Mouse (Mus musculus): ENCODE measurements around the gene BC005624.

Gene BC005624

DNA sequence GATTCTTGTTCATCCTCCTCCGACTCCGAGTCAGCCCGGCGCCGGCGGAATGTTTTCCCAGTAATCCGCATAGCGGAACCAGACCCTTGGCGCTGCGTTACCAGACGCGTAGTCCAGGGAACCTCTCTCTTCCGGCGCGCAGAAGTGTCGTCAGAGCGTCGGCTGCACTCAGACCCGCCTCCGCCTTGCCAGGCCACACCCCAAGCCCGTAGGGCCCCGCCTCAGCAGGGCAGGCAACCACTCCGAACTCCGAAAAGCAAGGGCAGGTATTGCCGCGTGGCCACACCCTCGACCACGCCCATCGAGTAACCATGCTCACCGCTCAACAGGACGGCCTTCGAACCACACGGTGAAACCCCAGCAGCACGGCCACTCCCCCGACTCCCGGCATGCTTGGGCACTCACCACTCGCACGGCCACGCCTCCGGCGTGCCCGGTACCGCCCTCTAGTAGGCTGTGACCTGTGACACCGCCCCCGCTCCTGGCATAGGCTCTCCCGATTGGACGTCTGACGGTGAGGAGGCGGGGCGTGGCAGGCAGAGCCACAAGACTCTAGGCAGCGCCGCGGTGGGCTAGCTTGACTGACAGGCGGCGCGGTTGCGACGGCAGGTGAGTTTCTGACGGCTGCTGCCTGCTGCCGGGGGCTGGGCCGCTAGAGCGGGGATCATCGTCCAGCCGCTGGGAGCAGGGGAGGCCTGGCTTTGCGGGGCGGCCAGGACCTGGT, at the start of gene BC005624, which contains the start of gene Usp20:
Gene BC005624, minus strand, starts transcription at position 412 of the 724 bp plus-strand sequence.
Gene Usp20, plus strand, starts transcription at position 490 of the 724 bp plus-strand sequence.
- peak; percentile 99 to 100 for DNase-seq

DNA sequence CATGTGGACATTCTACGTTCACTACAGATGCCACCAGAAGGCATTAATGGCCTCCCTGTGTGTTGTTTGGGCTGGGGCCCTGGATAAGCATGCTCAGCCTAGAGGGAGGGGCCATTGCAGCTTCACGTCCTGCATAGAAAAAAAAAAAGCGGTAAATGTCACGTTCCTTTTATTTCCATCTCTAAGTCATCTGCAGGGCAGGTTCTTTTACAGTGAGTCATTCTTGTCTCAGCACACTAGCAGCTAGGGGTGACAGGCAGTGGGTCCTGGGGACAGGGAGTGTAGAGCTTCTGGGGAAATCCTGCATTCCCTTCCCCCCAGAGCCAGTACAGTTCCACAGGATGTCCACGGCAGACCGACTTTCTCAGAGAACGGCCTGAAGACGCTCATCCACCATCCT, 44.6 kb upstream of the BC005624 start:
- DNase-seq: no peak

DNA sequence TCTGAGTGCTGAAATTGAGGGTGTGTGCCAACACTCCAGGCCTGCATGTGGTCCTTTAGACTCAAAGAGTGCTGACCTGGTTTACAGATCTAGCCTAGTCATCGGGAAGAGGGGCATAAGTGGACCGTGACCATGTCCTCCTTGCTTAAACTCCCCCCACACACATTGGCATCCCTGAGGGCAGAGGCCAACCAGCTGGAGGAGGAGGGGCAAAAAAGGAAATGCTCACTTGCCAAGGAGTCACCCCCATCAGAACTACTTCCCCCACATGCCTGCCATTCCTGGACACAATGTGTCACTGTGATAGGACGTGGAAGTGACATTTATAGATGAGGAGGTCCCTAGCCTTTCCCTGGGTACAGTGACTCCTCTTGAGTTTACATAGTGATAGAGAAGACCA, 43.5 kb upstream of the BC005624 start:
- DNase-seq: peak in 1 of 2 experiments; percentile 38

DNA sequence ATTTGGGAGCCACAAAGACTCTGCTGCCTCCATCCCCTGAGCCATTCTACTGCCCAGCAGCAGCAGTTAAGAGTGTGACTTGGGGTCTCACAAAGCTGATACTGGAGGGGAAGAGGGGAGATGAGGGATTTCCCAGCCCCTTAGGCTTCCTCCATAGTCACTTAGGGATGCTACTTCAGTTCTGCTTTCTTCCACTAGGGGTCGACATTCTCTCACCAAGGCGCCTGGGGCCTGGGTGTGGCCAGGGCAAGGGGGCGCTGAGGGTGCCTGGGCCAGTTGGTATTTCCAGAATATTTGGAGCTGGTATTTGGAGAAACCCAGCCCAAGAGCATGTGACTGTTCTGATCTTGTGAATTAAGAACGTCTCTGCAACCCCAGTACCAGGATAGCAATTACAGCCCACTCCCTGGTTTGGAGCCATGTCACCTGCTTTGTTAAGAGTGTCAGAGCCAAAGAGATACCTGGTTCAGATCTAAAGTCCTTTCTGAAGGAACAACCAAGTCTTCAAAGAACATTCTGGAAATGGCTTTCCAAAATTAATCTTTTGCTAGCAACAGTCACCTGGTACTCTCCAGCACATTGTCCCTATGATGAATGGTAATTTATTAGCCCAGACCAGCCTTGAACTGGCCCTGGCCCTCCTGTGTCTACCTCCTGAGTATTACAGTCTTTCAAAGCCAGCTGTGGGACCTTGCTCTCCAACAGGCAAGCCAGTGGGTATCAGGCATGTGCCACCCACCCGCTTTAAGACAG, 42.8 kb upstream of the BC005624 start:
- DNase-seq: peak; percentile 89 to 93

DNA sequence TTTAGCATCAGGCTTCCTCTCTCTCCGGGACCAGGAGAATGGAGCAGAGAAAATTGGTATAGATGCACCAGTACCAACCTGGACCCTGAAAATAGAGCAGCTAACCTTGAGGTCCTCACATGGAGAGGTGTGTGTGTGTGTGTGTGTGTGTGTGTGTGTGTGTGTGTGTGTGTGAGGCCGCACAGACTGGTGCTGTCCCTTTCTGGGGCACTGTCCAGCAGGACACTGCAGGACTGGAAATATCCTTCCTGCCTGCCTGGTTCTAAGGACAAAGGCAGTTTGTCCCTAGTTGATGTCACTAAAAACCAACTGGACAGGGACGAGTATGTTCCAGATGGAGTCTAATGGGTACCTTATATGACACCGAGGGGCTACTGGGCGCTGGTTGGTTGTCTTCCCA, 41.9 kb upstream of the BC005624 start:
- DNase-seq: peak in 1 of 2 experiments; percentile 39

DNA sequence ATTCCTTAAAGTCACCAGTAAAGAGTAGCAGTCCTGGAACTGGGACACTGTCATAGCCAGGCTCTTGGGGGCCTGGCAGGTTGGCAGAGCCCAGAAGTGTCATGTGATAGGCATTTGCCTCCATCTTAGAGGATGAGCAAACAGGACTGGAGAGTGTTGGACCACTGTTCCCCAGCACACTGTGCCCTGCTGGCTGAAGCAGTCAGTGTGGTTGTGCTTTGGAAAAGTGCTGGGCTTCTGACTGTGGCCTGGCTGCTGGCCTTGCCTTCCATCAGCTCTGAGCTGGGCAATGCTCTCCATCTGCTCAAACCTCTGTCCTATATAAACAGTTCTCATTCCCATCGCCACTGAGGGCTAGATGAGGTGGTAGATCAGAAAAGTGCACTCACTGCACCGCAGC, 38.2 kb upstream of the BC005624 start:
- peak; percentile 37 to 49 for DNase-seq

DNA sequence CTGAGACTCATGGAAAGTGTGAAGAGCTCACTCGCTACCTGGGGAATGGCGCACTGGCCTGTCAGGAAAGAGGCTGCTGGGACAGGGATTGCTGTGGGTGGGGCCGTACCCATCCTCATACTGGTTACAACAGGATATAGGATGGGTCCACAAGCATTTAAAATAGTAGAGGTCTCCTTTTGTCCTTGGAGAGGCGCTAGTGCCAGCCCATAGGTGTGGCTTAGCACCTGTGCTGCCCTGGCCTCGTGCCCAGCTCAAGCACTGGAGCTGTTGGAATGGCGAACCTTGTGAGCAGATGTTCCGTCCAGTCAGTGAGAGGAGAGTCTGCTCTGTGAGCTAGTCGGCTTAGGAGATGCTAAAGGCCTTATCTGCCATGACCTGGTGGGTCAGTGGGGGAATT, 37.0 kb upstream of the BC005624 start:
- DNase-seq: peak; percentile 71 to 74

DNA sequence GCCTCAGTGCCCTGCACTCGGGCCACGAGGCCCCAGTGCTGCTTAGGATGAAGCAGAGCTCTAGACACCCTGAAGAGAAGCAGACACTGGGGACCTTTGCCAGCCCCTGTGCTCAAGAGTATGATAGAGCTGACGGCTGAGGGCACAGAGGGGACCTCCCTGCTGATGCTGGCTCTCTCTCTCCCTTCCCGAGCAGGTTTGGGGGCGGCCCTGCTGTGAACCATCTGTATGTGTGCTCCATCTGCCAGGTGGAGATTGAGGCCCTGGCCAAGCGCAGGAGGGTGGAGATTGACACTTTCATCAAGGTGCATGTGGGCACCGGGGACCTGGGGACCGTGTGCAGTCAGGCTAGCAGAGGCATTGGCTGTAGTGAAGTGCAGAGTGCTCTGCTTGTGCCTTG, 36.5 kb upstream of the BC005624 start:
- peak; percentile 86 to 91 for DNase-seq

DNA sequence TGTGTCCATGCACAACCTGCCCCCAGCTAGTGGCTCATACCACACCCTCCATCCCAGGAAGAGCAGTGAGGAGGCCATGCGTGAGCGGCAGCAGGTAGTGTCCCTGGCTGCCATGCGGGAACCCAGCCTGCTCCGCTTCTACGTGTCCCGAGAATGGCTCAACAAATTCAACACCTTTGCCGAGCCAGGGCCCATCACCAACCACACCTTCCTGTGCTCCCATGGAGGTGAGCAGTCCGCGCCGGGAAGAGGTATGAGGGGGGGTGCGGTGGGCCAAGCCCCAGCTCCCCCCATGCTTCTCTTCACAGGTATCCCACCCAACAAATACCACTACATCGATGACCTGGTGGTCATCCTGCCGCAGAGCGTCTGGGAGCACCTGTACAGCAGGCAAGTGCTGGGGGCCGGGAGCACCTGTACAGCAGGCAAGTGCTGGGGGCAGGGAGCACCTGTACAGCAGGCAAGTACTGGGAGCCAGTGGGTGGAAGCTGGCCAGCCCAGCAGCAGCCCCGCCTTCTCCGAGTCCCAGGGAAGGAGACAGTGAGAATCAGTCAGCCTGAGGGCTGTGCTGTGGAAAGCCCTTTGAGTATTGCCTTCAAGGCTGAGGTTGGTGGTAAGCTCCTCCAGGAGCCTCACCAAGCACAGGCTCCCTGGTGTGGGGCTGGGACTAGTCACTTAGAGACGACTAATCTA, 35.8 kb upstream of the BC005624 start:
- DNase-seq: peak; percentile 48 to 53

DNA sequence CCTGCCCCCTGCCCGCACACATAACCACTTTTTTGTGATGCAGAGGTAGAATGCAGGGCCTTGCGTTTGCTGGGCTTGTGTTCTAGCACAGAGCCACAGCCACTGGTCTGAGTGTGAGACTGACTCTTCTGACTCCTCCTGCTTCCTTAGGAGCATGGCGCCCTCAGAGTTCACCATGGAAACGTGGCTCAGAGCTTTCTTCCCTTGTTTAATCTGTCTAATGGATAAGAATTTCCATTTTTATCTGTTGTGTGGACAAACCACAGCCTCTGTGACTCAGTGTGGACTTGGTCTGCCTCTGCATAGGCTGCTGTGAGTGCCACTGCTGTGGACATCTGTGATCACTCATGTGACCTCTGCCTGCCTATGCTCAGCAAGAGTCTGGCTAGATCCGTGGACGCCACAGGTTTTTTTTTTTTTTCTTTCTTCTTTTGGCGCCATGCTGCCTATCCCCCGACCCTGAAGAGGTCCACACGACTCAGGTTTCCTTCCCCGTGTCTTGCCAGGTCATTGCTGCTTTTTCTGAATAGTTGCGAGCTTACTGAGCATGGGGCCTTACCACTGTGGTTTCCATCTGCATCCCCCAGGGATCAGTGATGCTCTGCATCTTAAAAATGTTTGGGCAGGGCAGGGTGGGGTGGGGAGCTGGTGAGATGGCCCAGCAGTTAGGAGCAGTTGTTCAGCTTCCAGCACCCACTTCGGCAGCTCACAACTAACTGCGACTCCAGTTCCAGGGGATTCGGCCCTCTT, 31.5 kb upstream of the BC005624 start:
- DNase-seq: no peak

DNA sequence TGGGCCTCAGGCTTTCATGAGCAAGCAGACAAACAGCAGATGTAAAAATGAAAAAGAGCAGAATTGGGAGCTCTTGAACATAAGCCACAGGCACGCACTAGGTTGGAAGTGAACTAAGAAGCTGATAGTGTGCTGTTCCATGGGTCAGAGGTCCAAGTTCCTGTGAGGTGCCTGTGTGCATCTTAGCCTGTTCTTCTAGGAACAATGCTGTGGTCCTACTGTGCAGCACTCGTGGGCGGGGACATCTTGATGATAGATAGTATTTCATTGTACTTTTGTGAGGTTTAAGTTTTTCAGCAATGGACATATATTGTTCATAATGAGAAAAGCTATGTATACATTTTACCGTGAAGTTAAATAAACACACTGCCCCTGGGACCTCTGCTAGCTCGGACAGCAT, 25.2 kb upstream of the BC005624 start:
- no peak for DNase-seq

DNA sequence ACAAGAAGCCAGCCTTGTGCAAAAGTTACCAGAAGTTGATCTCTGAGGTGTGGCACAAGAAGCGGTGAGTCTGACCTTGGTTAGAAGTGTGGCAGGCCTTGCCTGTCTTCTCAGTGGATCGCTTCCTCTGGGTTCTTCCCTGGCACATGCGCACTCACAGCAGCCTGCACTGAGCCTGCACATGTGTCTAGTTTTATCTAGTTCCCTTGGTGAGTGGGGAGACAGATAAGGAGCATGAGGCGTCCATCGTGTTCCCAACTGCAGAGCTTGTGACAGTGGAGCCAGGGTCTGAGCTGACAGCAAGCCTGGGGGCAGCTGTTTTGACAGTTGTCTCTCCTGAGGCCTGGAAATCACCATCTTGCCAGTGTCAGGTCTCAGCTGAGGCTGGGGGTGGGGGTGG, 24.4 kb upstream of the BC005624 start:
- no peak for DNase-seq

DNA sequence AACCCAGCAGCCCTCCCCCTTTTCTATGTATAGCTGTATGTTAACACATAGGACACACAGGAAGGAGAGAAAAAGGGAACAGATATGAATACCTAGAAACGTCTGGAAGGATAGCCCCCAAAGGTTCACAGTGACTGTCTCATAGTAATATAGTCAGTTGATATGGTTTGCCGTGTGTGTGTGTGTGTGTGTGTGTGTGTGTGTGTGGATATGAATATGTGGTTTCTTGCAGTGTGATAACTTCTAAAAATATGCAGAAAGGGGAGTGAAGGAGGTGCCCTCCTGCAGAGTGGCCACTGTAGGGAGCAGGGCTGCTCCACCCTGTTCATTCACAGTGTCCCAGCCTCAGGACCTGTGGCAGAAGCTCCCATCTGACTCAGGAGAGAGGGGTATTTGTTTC, 23.5 kb upstream of the BC005624 start:
- DNase-seq: no peak

DNA sequence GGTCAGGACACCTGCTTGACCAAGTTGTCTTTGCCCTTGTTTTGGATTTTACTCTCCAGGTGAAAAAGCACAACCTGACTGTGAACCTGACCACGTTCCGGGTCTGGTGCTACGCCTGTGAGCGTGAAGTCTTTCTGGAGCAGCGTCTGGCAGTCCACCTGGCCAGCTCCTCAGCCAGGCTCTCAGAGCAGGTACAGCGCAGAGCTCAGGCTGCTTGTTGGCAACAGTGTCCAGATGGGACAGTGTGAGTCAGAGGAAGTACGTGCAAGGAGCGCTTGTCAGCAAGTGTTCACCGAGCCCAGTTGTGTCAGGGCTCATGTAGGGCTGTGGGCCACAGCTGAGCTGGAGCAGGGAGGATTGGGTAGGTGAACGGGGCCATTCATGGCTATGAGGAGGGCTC, 20.9 kb upstream of the BC005624 start:
- no peak for DNase-seq

DNA sequence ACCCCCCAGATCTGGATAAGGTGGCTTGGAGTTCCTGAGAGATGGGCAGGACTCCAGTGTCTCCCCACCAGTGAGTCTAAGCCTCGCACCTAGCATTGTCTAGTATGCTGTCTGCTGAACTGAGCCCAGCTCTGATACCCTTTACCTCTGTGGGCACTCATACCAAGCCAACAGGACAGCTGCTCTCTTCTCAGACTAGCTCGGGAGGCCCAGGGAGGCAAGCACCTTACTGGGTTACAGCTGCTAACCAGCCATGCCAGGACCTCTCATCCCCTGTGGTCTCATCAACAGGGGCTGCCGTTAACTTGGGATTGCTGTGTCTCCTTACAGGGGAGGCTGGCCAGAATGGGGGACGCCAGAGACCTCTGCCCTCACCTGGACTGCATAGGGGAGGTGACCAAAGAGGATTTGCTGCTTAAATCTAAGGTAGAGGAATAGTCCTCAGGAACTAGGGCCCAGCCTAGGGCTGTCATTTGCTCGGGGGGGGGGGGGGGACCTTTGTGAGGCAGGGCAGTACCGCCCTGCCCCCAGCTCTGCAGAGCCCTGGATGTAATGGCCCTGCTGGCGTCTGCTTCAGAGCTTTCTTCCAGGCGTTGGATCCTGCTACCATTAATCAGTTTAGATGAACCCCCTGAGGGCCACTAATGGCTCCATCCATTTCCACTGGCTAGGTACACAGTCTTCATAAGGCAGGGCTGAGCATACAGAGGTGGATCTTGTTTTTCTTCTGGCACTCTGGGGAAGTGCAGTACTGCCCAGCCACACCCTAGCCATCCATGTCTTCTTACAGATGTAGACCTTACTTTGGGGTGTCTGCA, 16.7 kb upstream of the BC005624 start:
- DNase-seq: no peak

DNA sequence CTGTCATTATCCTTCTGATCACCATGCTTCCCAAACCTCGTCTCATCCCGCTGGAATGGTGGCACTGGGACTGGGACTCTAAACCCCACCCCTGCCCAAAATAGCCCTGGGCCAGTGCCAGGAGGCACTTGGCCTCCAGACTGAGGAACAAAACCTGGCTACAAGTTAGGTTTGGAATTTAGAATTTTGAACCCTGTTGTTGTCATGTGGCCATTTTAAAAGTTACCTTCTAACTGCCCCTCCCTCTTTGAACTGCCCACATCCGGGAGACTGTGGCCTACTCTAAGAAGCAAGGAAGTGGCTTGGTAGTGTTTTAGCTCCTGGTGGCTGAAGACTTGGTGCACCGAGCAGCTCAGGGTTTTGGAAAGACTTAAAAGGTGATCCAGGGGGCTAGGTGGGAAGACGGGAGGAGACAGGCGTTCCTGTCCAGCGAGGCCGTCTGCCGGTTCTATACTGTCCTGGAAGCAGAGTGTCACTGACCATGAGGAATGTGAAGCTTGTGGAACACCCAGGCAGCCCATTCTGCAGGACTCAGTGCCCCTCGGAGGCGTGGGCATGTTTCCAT, 13.5 kb upstream of the BC005624 start:
- DNase-seq: peak; percentile 40 to 54

DNA sequence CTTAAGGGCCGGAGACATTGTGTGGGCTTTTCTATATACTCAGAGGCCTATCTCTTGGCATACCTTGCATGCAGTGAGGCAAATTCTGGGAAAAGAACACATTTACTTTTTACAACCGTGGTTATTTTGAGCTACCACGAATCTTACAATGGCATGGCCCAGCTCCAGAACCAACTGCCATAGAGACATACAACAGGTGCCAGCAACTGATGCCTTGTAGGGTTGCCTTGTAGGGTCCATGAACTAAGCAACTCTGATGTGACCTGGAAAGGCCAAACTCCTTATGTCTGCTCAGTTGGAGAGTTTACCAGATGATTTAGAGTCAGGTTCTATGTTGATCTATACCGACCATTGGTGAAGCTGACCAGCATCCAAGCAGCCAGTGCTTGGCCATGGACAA, 12.9 kb upstream of the BC005624 start:
- no peak for DNase-seq

DNA sequence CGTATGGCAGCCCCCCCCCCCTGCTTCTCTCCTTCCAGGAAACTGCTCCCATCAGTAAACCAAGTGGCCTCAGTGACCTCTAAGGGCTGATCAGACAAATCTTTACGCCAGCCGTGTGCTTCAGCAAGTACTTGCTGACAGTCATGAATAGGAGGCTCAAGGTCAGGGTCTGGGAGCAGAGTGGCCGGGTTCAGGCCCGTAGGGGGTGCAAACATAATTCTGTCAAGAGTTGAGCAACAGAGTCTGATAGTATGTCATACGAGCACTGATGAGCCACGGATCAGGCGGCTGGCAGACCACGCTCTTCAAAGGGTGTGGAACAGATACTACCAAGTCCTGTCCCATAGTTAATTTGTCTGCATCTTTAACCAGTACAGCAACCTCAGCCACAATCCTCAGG, 8.2 kb upstream of the BC005624 start:
- DNase-seq: no peak

DNA sequence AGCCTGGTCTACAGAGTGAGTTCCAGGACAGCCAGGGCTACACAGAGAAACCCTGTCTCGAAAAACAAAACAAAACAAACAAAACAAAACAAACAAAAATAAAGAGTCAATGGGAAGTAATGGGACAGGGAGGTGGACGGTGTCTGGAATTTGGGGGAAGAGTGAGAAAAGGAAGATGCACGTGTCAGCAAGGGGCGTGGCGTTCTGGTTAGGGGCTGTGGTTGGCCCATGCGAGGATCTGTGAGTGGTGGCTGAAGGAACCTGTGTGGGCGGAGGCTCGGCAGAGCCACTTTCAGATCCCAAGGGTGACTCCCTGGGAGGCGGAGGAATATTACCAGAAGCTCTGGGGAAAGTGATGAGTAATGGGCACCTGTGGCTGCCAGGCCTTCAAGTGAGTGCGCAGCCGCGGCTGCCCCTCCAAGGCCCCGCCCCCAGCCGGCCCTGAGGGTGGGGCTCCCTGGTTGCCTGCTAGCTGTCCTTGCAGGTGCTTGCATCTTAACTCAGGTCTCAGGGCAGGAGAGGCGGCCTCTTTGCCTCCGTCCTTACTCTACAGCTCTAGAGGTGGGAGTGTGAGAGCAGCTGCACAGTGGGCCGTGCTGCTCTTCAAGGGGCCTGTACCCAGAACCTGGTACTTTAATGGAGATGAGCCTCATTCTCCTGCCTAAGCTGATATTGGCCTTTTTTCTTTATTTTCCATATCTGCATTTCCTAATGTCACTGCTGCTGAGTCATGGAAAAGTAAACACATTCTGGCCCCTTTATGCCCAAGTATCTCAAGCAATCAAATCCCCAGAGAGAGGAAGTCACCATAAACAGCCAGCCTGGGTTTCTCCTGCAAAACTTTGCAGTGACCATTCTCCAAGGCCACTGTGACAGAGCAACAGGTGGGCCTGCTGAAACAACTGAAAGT, 3.4 kb upstream of the BC005624 start:
- no peak for DNase-seq

DNA sequence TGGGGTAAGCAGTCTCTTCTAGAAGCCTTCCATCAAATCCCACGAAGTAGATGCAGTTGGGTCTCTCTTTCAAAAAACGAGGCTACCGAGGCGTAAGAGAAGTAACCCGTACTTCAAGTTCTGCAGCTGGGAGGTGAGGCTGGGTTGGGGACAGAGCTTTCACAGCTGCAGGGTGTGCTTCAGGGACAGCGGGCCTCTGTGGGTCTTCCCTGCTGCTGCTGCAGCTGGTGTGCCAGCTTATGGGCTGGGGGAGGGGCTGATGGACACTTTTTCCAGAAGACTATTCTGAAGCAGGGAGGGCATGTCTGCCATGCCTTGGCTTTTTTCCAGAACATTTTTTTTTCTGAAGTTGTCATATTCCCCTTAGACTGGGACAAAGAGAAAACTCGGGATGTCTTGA, 1.0 kb upstream of the BC005624 start:
- DNase-seq: peak; percentile 56 to 59

All from cerebellum, postnatal 10 days (tissue).